Mouse (Mus musculus) neural tube, embryonic 10.5 days (tissue): ENCODE results near the gene Arfgef2.

Source experiments
- DNase-seq: peaks from one replicate; pipeline ENCODE4 v3.0.0-alpha.2; 2017; ENCODE audit warnings: low spot score; ENCODE audit errors: extremely low spot score

The Arfgef2 gene

GRCm38 (mm10) chr2:166806173-166806705, 851 bp downstream of the Arfgef2 start:
- DNase-seq: no peak

GRCm38 (mm10) chr2:166806813-166807212, 1.4 kb downstream of the Arfgef2 start:
- no peak for DNase-seq

GRCm38 (mm10) chr2:166809499-166809898, 4.1 kb downstream of the Arfgef2 start:
- DNase-seq: no peak

DNA sequence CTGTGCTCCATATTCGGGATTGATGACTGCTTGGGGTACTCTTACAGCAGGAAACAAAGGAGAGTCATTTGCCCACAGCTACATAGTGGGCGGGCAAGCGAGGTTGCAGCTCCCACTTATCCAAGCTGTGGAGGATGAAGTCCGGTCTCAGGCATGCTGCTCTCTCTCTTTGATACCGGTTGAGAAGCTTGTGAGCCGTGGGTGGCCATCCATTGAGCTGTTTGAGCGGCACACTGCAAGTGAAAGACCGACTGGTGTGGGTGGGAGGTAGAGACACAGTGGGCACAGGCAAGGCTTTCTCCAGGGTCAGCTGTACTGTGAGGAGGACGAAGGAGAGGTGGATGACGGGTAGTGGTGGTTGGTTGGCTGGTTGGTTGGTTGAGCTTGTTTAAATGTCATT, 5.4 kb downstream of the Arfgef2 start:
- DNase-seq: no peak

- DNase-seq: no peak
Observed at GRCm38 (mm10) chr2:166818463-166819143, 13.2 kb downstream of the Arfgef2 start.

- no peak for DNase-seq
Observed at GRCm38 (mm10) chr2:166819849-166820248, 14.5 kb downstream of the Arfgef2 start.

GRCm38 (mm10) chr2:166820844-166821243, 15.5 kb downstream of the Arfgef2 start:
- no peak for DNase-seq

GRCm38 (mm10) chr2:166821406-166821805, 16.0 kb downstream of the Arfgef2 start:
- DNase-seq: no peak

DNA sequence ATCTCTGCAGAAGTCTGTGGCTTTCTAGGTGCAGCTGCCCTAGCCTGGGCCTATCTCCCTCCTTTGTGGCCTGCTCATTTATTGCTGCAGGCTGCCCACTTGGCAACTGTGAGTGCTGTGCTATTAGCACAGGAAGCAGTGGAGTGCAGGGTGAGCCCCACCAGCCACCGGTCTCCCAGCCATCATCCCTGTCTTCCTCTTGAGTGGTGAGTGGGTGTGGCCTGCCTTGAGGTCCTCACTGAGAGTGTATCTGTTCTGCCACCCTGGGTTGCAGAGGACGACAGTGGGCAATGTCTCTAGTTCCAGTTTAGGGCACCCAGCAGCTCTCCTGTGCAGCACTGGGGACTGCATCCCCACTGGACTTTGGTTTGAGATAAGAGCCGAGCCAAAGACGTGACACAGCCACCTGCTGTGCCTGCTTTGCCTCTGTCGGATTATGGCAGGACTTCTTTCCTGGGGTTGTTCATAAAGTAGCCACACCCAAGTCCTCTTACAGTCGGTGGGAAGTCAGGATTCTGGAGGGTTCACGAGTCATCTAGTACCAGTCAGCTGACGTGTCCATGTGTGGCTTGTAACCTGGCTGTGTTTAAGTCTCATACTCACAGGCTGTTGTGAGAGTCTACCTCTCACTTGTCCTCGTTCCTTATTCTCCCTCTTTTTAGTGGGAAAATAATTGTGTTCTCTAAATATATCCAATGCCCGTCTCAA, 16.9 kb downstream of the Arfgef2 start:
- no peak for DNase-seq

DNA sequence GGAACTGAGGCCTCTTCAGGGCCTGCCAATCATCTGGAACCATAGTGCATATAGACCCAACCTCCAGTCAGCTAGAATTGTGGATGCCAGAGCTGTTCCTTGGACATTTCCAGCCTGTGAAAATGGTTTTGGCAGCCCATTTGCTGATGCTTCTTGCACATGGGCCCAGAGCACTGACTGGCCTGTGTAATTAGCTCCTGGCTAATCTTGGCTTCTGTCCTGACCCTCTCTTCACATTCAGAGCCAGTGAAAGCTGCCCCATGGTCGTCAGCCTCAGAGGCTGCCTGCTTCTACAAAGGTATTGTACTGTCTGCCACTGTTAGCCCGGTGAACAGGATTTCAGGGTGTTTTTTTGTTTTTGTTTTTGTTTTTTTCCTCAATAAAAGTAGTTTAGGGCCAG, 17.5 kb downstream of the Arfgef2 start:
- DNase-seq: no peak

DNA sequence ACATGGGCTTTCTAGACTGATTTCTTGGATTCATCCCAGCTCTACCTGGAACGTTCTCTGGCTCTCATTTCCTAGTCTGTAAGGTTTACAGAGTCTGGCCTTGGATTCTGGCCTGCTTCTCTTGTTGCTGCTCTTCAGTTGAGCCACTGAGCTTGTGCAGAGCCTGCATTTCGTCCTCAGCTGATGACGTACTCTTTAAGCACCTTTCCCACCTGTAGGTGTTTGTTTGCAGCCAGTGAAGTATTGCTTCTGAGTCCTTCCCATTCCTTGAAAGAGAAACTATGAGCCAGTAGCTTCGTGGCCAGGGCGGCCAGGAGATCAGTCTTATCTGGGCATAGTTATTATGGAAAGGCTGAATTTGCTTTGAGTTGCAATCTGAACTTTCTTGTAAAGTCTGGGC, 19.0 kb downstream of the Arfgef2 start:
- no peak for DNase-seq

DNA sequence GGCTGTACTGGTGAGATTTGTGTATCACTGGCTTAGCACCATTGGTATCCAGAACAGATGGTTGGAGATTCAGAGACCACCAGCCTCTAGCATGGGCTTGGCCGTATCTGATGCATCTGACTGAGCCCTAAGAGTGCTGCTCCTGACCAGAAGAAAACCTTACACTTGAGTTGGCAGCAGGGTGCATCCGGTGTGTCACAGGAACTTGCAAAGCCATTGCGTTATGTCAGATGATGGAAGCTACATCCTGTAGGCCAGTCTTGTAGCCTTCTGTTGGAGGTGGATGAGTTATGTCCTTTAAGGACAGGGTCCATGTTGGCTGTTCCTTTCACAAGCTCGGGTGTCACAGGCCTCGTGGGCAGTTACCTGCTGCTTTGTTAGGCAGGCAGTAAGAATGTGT, 19.6 kb downstream of the Arfgef2 start:
- no peak for DNase-seq

DNA sequence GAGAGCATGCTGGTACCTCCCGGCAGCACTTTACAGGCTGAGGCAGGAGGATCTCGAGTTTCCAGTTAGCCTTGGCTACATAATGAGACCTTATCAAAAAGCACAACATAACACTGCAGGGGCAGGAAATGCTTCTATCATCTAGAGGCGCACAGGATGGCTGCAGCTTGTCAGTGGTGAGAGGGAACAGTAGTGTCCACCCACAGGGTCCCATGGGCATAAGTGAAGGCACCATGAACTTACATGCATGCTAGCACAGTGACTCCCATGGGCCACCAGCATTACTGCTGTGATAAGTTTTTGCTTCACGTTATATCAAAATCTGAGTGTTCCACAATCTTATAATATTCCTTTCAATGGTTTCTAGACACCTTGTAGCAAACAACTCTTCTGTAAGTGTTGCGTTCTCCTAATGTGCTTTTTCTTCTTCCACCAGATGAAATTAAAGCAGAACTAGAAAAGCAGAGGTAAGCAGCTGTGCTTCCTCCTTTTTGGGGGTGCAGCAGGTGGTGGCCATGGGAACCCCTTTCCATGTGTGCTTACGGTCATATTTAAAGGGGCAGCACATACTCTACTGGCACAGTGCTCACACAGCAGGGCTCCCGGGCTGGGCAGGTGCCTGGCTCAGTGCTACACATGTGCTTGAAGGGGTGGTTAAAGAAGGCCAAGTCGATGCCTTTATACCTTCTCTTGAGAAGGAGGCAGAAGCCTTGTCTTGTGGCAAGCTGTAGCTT, 21.3 kb downstream of the Arfgef2 start:
- DNase-seq: no peak

DNA sequence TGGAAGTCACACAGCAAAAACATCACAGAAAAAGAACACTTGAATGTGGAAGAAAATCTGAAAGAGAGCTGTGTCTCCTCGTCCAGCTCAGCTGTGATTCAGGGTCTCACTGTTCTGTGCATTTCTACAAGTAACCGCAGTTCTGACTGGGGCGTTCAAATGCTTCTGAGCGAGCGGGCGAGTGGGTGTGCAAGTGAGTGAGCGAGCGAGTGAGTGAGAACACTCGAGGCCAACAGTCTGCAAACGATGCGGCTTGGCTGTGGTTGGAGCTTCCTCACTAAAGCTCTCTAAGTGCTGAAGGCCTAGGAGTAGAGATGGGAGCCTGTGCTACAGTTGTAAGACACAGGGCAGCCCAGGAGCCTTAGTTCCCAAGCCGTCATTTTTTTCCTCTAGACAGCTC, 22.9 kb downstream of the Arfgef2 start:
- DNase-seq: no peak

DNA sequence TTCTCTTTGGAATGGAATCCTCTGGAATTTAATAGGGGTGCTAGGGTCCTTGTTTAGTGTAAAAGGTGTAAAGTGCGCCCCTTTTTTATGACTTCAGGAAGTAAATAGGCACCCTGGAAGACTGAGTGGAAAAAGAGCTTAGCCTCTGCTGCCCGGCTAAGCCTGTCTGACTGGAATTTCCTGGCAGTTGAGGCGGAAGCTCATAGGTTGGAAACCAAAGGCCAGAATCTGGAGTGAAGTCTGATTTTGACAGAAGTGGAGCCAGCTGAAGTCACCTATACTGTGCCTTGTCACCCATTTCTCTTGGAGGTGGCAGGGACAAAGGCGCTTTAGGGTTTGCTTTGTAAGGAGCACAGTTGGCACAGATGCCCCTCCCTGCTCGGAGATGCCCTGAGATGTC, 25.0 kb downstream of the Arfgef2 start:
- DNase-seq: no peak

- no peak for DNase-seq
Observed at GRCm38 (mm10) chr2:166834091-166834490, 28.7 kb downstream of the Arfgef2 start.

GRCm38 (mm10) chr2:166834796-166835195, 29.4 kb downstream of the Arfgef2 start:
- DNase-seq: no peak

DNA sequence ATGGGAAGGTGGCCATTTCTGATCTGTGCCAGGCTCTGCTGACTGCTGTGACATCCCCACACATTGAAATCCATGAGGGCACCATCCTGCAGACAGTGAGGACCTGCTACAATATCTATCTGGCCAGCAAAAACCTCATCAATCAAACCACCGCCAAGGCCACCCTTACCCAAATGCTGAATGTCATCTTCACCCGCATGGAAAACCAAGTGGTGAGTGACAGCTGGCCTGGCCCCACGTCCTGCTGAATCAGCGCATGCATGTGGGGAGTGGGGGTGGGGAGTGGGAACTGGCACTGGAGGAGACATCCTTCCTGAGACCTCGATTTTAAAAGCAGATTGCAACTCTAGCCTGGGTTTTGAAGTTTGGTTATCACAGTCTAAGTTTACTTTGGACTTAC, 30.2 kb downstream of the Arfgef2 start:
- no peak for DNase-seq

- no peak for DNase-seq
Observed at GRCm38 (mm10) chr2:166841813-166842212, 36.4 kb downstream of the Arfgef2 start.

DNA sequence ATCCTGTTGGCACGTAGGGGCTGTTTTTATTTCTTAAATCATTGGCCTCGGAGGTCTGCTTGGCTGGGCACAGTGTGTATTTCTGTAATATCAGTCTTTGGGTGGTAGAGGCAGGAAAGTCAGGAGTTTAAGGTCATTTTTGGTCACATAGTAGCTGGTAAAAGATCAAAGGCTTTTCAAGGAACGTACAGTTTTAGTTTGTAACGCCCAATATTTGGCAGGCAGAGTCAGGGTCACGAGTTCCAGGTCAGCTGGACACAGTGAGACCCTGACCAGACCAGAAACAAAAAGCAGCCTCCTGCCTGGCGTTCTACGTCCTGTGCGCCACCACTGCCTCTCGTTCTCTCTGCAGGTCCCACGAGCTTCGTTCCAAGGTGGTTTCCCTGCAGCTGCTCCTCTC, 45.3 kb downstream of the Arfgef2 start:
- no peak for DNase-seq

DNA sequence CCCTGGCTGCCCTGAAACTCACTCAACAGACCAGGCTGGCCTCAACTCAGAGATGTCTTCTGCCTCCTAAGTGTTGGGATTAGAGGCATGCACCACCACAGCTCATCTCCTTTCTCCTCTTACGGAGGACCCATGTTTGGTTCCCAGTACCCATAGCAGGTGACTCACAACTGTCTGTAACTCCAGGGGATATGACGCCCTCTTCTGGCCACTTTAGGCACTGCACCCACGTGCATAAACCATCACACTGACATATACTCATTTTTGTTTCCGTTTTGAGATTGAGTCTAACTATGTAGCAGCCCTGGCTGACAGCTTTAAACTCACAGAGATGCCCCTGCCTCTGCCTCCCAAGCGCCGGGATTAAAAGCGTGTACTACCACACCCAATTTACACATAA, 46.9 kb downstream of the Arfgef2 start:
- DNase-seq: no peak

- DNase-seq: no peak
Observed at GRCm38 (mm10) chr2:166855771-166856170, 50.4 kb downstream of the Arfgef2 start.
